Mouse (Mus musculus): ENCODE measurements around the gene Sema4g.

GRCm38 (mm10) chr19:45020348-45020747 is 31.4 kb downstream of the Sema4g start:
- TF ChIP-seq CTCF (conservative IDR thresholded peaks at IDR 0.05; ENCODE audit: insufficient read depth, insufficient read length, low read depth, low read length) (no peak), POLR2A (IDR thresholded peaks at IDR 0.05; ENCODE audit: low read depth, low read length) (no peak)

All from kidney, adult 2 months (tissue).